Mouse (Mus musculus) fibroblast of lung, adult 2 months (primary cell): ENCODE measurements around the gene Reg4.

ENCODE experiments used
- DNase-seq: peaks from one replicate; pipeline ENCODE4 v3.0.0-alpha.2; 2011; ENCODE audit warnings: low read depth

Reg4 gene

GRCm38 (mm10) chr3:98282422-98282821 lies 60.5 kb downstream of the Reg4 start:
- no peak for DNase-seq

- DNase-seq, result no peak
Observed at GRCm38 (mm10) chr3:98283205-98283604, 61.2 kb downstream of the Reg4 start.
